9 mouse cellular contexts compared by ENCODE assay signal in the genomic region with DNA sequence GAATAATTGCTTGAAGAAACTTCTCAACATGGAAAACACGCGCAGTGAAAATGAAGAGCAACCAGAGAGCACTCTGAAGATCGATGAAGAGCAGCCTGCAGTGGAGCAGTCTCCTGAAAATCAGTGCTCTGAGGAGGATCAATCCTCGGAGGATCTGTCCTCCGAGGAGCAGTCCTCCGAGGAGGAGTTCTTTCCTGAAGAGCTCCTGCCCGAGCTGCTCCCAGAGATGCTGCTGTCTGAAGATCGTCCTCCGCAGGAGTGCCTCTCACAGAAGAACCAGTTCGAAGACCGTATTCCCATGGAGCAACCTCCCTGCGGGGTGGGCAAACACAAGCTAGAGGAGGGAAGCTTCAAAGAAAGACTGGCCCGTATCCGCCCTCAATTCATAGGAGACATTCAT. TPM values are rescaled to one million over a fixed set of nuclear protein-coding genes. Genes with fewer than 3 reads are reported as not detected.
DNase-seq lines count a peak whose midpoint lies in the region; ATAC-seq and TF ChIP-seq lines count a peak whose summit lies in the region.
"Had no signal": no experiment of that assay in that cellular context is flagged by ENCODE, and none has a peak within 500 bp of the region (broad histone marks: within the 10 kb centered on the region; RNA-seq: fewer than 3 reads in every experiment).

No protein-coding gene starts in this region.

- WGBS in forebrain, embryonic 14.5 days, result 43% methylated on average over 14 of the region's 14 CpGs
- WGBS in liver, embryonic 11.5 days, result 23% methylated on average over 14 of the region's 14 CpGs
- WGBS in small intestine, adult 2 months, result 26% methylated on average over 14 of the region's 14 CpGs

- H3K9me3 ChIP-seq in erythroblast, embryonic 14.5 days (ENCODE audit: control insufficient read depth, low read length), result no peaks in the 10 kb centered on the region
- no peaks in the 10 kb centered on the region for H3K9me3 ChIP-seq in ES-E14 (ENCODE audit: control insufficient read depth, insufficient read depth, low read depth, low read length)
- no peaks in the 10 kb centered on the region for H3K9me3 ChIP-seq in forebrain, embryonic 14.5 days (replicated peaks; ENCODE audit: control insufficient read depth, low read length)
- no peaks in the 10 kb centered on the region for H3K9me3 ChIP-seq in liver, embryonic 11.5 days (ENCODE audit: control insufficient read depth, low read length)

- no peak for DNase-seq in ES-E14 (ENCODE audit: low read depth, low spot score)
- no peak for DNase-seq in forebrain, embryonic 14.5 days (ENCODE audit: low spot score)
- no peak for DNase-seq in liver, embryonic 11.5 days (ENCODE audit: low spot score)
- DNase-seq in left cerebral cortex, adult 11 months (ENCODE audit: low spot score), result no peak
- DNase-seq in spleen, adult 18-20 months, result no peak

- no peak overlapping the region for H3K27ac ChIP-seq in ES-E14 (ENCODE audit: insufficient read depth, low read depth, low read length, poor library complexity, severe bottlenecking)
- H3K27ac ChIP-seq in forebrain, embryonic 14.5 days (ENCODE audit: low read depth, low read length), result peak overlapping the region; percentile 91
- H3K27ac ChIP-seq in liver, embryonic 11.5 days (ENCODE audit: low read depth, low read length), result no peak overlapping the region
- H3K27ac ChIP-seq in small intestine, adult 2 months (ENCODE audit: insufficient read depth, low read depth, low read length), result no peak overlapping the region

- peak overlapping the region; percentile 50 for H3K4me2 ChIP-seq in forebrain, embryonic 14.5 days (ENCODE audit: low read length)
- peak overlapping the region; percentile 60 for H3K4me2 ChIP-seq in liver, embryonic 11.5 days

- H3K36me3 ChIP-seq in erythroblast, embryonic 14.5 days (ENCODE audit: control insufficient read depth), result no peaks in the 10 kb centered on the region
- H3K36me3 ChIP-seq in ES-E14 (ENCODE audit: control insufficient read depth, insufficient read depth, low read length, poor library complexity, severe bottlenecking), result no peaks in the 10 kb centered on the region
- H3K36me3 ChIP-seq in forebrain, embryonic 14.5 days (ENCODE audit: control insufficient read depth, insufficient read depth, low read length), result no peaks in the 10 kb centered on the region
- no peaks in the 10 kb centered on the region for H3K36me3 ChIP-seq in liver, embryonic 11.5 days (ENCODE audit: control insufficient read depth, insufficient read depth, low read length)
- no peaks in the 10 kb centered on the region for H3K36me3 ChIP-seq in small intestine, adult 2 months (ENCODE audit: control insufficient read depth, insufficient read depth, low read length)

- peak overlapping the region; percentile 53 for H3K4me3 ChIP-seq in erythroblast, embryonic 14.5 days (replicated peaks)
- peak overlapping the region; percentile 67 to 79 for H3K4me3 ChIP-seq in ES-E14 (ENCODE audit: insufficient read depth in 1 of 2, low read depth in 1 of 2, low read length in 2 of 2, poor library complexity in 1 of 2, severe bottlenecking in 1 of 2)
- H3K4me3 ChIP-seq in forebrain, embryonic 14.5 days (ENCODE audit: low read depth, low read length), result peak overlapping the region; percentile 41
- peak overlapping the region; percentile 47 for H3K4me3 ChIP-seq in liver, embryonic 11.5 days (ENCODE audit: low read depth, low read length)
- H3K4me3 ChIP-seq in small intestine, adult 2 months (ENCODE audit: low read depth, low read length), result peak overlapping the region; percentile 72

- ATAC-seq in erythroblast, adult 5-6 weeks (replicated peaks; ENCODE audit: low FRiP score, poor library complexity, severe bottlenecking), result no peak
- ATAC-seq in forebrain, embryonic 14.5 days, result peak; percentile 38
- no peak for ATAC-seq in liver, embryonic 11.5 days (replicated peaks; ENCODE audit: low FRiP score)

- TF ChIP-seq POLR2A in small intestine, adult 2 months (IDR thresholded peaks at IDR 0.05; ENCODE audit: low read depth, low read length), result no peak

- no peak for TF ChIP-seq CTCF in small intestine, adult 2 months (IDR thresholded peaks at IDR 0.05; ENCODE audit: extremely low read depth, insufficient read length, insufficient replicate concordance, low read depth, low read length)

- peaks cover 14% of the 10 kb centered on the region for H3K27me3 ChIP-seq in erythroblast, embryonic 14.5 days (ENCODE audit: control insufficient read depth)
- no peaks in the 10 kb centered on the region for H3K27me3 ChIP-seq in forebrain, embryonic 14.5 days (replicated peaks; ENCODE audit: control insufficient read depth, insufficient read depth, low read length)
- no peaks in the 10 kb centered on the region for H3K27me3 ChIP-seq in liver, embryonic 11.5 days (replicated peaks; ENCODE audit: control insufficient read depth, insufficient read depth, low read length)
- H3K27me3 ChIP-seq in small intestine, adult 2 months (ENCODE audit: control insufficient read depth, insufficient read depth, low read length), result no peaks in the 10 kb centered on the region
- H3K27me3 ChIP-seq: CH12.LX had no signal

- no peaks in the 10 kb centered on the region for H3K4me1 ChIP-seq in erythroblast, embryonic 14.5 days (ENCODE audit: control insufficient read depth)
- no peaks in the 10 kb centered on the region for H3K4me1 ChIP-seq in ES-E14 (ENCODE audit: control insufficient read depth in 2 of 2, insufficient read depth in 2 of 2, low read length in 2 of 2, poor library complexity in 1 of 2)
- no peaks in the 10 kb centered on the region for H3K4me1 ChIP-seq in forebrain, embryonic 14.5 days (ENCODE audit: control insufficient read depth, insufficient read depth, low read length)
- no peaks in the 10 kb centered on the region for H3K4me1 ChIP-seq in liver, embryonic 11.5 days (replicated peaks; ENCODE audit: control insufficient read depth, insufficient read depth, low read length)
- no peaks in the 10 kb centered on the region for H3K4me1 ChIP-seq in small intestine, adult 2 months (ENCODE audit: control insufficient read depth, insufficient read depth, insufficient read length, low read length)

- peak overlapping the region; percentile 58; the same call in 1 of the 2 replicates for H3K9ac ChIP-seq in ES-E14 (ENCODE audit: insufficient read depth, low read depth, low read length, poor library complexity, severe bottlenecking)
- peak overlapping the region; percentile 69 for H3K9ac ChIP-seq in forebrain, embryonic 14.5 days (ENCODE audit: low read length)
- H3K9ac ChIP-seq in liver, embryonic 11.5 days (ENCODE audit: low read depth, low read length), result peak overlapping the region; percentile 21

- in situ Hi-C loops in ES-E14 (cut with MboI; ENCODE audit: low sequenced_read_pairs in 2 of 2, unreplicated experiment in 2 of 2), result no loop called here

TF ChIP-seq in ES-E14, 5 proteins besides CTCF, POLR2A, EP300 and RAD21:
- TF ChIP-seq MAFK (IDR thresholded peaks at IDR 0.05; ENCODE audit: insufficient read depth, low read depth, low read length), result no peak
- TF ChIP-seq HCFC1 (IDR thresholded peaks at IDR 0.05; ENCODE audit: borderline replicate concordance, insufficient read depth, low read length), result no peak

RNA-seq across cellular contexts. Expression of a gene that starts 1.0 kb away (rescaled TPM):
- polyA plus RNA-seq in erythroblast, embryonic 14.5 days (2012), result not detected in 2 replicates
- not detected in 2 replicates for total RNA-seq in erythroblast, adult 5-6 weeks (2015; ENCODE audit: low replicate concordance)
- total RNA-seq in erythroblast, adult 5-6 weeks (2017; ENCODE audit: low replicate concordance), result 0.28 TPM in 1 of 2 replicates, not detected in the other
- total RNA-seq in ES-E14 (2012; rRNA removed), result 0.53 and 0.67 TPM in 2 replicates
- polyA plus RNA-seq in forebrain, embryonic 14.5 days (2014; fragmentation: Nextera tagmentation; extraction: Ambion mirVana), result 23.3 and 24.9 TPM in 2 replicates
- 2.9 and 3.5 TPM in 2 replicates for polyA plus RNA-seq in liver, embryonic 11.5 days (2014; fragmentation: Nextera tagmentation; extraction: Ambion mirVana)
- polyA plus RNA-seq in small intestine, adult 2 months (2012; rRNA removed), result 0.09 and 0.14 TPM in 2 replicates

RNA-seq across cellular contexts. Expression of a gene that starts 34.7 kb away (rescaled TPM):
- polyA plus RNA-seq in erythroblast, embryonic 14.5 days (2012), result 17.3 and 24.0 TPM in 2 replicates
- total RNA-seq in erythroblast, adult 5-6 weeks (2015; ENCODE audit: low replicate concordance), result 42.1 and 57.5 TPM in 2 replicates
- total RNA-seq in erythroblast, adult 5-6 weeks (2017; ENCODE audit: low replicate concordance), result 120 and 125 TPM in 2 replicates
- 236 and 337 TPM in 2 replicates for total RNA-seq in ES-E14 (2012; rRNA removed)
- polyA plus RNA-seq in forebrain, embryonic 14.5 days (2014; fragmentation: Nextera tagmentation; extraction: Ambion mirVana), result 633 and 666 TPM in 2 replicates
- polyA plus RNA-seq in liver, embryonic 11.5 days (2014; fragmentation: Nextera tagmentation; extraction: Ambion mirVana), result 419 and 436 TPM in 2 replicates
- polyA plus RNA-seq in small intestine, adult 2 months (2012; rRNA removed), result 6.8 and 11.4 TPM in 2 replicates

Comparison
In these comparisons a context has a peak if more than half of its experiments do, and no peak if none do; other contexts are left out.
1. RNA of a gene that starts 34.7 kb away (polyA plus RNA-seq): 633 to 666 TPM in forebrain, embryonic 14.5 days and 419 to 436 TPM in liver, embryonic 11.5 days; 17.3 to 24.0 TPM in erythroblast, embryonic 14.5 days and 6.8 to 11.4 TPM in small intestine, adult 2 months; every median in the first group is over 10 times any median in the second.
2. Peak in every context shown above with its lines, with median percentiles within 50 percentile points of each other: H3K4me3 ChIP-seq and H3K9ac ChIP-seq.